Mouse (Mus musculus): Measurements from ENCODE around the gene Tgfbr1.
A peak's percentile ranks its signal among the peaks of the same experiment; 100 is the strongest.

The Tgfbr1 gene

DNA sequence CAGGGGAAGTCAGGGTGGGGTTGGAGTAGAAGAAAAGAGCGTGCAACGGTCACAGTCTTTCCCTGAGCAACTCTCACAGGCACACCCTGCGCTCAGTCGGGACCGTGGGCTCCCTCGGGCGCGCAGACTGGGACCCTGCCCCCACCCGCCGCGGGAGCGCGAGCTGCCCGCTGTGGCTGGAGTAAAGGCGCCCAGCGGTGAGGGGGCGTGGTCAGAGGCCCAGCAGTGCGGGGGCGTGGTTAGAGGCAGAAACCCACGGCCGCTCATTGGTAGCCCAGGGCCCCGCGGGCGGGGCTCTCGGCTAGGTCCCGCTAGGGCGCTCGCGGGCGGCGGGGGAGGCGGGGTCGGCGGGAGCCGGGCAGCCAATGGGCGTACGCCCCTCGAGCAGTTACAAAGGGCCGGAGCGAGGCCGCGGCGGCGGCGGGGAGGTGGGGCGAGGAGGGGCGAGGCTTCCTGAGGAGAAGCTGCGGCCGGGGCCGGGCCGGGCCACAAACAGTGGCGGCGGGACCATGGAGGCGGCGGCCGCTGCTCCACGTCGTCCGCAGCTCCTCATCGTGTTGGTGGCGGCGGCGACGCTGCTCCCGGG, at the start of gene Tgfbr1:
Gene Tgfbr1 (plus strand): TSS at position 420 of the 586 bp plus-strand sequence.
- peak; percentile 97 for DNase-seq (ENCODE audit: low spot score in 2 of 2)

DNA sequence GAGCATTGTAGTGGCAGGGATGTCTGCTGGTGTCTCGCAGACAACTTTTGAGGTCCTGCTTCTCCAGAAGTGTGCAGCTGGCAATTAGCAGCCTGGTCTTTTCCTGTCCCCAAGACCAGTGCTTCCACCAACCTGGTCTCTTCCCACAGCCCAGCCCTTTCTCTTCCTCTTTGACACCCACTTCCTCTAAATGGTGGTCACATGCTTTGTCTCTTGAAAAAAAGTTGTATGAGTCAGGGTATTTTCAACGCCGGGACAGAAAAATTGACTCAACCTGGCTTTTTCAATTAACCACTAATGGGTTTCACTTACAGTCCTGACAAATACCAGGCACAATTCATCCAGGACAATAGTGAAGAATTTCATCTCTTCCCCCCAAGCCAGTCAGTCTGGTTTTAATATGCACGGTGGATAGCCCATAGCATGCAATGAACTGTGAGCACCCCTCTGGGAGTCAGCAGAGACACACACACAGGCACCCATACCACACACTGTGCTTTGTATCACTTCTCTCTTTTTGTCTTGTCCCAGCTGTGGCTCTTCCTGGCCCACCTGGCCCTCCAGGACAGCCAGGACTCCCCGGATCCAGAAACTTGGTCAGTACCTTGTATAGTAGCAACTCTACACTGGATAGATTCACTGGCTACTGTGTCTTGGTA, 49.6 kb upstream of the Tgfbr1 start:
- DNase-seq (ENCODE audit: low spot score in 2 of 2) = no peak

DNA sequence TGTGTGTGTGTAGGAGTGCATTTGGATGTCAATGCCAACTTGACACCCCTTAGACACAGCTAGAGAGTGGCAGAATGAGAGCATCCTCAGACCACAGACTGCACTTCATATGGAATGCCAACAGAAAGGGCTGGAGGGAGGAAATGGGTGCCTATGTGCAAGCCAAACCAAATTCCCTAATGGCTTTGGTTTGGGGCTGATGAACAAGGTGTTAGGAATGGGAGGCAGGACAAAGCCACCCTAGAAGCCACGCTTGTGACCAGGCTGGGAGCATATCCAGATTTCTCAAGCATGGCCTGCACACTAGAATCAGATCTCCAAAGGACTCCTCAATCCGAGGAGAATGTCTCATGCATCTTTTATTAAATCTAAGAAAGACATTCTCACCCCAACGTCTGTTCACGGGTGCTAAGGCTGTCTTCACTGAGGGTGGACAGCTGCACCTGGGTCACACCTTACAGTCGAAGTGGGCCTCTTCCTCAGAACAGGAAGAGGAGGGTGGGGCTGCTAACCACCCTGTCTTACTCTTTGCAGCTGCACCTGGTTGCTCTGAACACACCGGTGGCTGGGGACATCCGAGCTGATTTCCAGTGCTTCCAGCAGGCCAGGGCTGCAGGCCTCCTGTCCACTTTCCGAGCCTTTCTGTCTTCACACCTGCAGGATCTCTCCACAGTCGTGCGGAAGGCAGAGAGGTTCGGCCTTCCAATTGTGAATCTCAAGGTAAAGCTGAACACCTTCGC, 43.0 kb upstream of the Tgfbr1 start:
- DNase-seq (ENCODE audit: low spot score in 2 of 2) = no peak

- no peak for DNase-seq (ENCODE audit: low spot score in 2 of 2)
Observed at GRCm38 (mm10) chr4:47310812-47311211, 42.2 kb upstream of the Tgfbr1 start.

- no peak for DNase-seq (ENCODE audit: low spot score in 2 of 2)
Observed at GRCm38 (mm10) chr4:47311467-47311866, 41.6 kb upstream of the Tgfbr1 start.

DNA sequence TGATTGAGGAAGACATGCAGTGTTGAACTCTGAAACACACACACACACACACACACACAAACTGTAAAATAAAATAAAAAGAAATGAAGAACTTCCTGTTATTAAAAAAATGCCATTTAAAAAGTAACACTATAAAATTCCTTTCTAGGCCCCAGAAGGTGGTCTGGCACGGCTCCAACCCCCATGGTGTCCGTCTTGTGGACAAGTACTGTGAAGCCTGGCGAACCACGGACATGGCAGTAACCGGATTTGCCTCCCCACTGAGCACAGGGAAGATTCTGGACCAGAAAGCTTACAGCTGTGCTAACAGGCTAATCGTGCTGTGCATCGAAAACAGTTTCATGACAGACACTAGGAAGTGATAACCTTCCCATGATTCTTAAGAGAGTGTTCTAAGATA, 41.1 kb upstream of the Tgfbr1 start:
- no peak for DNase-seq (ENCODE audit: low spot score in 2 of 2)

DNA sequence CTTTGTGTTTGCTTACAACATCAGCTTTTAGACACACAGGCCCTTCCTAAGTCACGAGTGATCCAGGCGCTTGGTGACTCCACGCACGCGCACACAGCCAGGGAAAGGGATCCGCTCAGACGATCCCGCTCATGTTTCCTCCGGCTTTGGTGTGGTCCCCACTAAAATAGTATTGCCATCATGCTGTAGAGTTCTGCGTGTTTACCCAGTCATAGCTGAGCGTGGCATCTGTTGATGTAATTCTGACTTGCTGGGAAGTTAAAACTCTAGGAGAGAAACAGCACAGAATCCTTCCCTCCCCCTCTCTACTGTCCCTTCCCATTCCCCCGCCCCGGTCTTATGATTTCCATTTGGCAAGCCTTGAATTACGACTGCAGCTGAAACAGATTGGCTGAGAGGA, 40.3 kb upstream of the Tgfbr1 start:
- DNase-seq (ENCODE audit: low spot score in 2 of 2) = no peak

GRCm38 (mm10) chr4:47313710-47314410, 39.2 kb upstream of the Tgfbr1 start:
- no peak for DNase-seq (ENCODE audit: low spot score in 2 of 2)

DNA sequence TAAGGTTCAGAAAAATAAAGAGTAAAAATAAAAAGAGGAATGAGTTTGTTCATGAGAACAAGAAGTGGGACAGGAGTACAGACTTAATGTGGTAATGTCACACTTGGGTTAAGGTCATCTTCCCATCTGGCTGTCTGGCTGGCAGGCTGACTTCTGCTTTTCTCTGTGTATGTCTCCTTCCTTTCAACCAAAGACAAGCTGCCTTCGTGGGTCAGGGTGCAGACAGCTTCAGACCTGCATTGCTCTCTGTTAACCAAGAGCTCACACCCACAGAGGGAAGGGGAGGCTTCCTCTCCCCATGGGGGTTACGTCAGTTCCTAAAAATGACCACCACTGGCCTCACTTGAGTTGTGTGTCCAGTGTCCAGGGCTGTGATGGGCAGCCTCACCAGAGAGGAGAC, 37.6 kb upstream of the Tgfbr1 start:
- DNase-seq (ENCODE audit: low spot score in 2 of 2) = no peak

DNA sequence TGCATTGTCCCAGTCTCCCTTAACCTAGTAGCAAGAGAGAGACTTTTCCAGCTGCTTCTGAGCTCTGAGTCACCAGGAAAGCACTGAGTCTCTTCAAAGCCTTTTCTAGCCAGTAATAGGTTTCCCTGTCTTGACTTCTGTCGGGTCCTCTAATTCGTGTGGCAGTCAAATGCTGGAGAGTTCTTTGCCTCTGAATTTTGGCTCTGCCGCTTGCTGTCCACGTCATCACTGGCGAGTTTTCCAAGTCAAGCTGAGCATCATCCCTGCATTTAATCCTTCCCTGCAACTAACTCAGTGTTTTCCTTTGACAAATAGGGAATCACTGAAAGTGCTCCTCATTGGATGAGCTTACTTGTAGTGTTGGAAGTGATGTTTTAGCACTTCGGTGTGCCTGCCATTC, 36.6 kb upstream of the Tgfbr1 start:
- DNase-seq (ENCODE audit: low spot score in 2 of 2) = no peak

DNA sequence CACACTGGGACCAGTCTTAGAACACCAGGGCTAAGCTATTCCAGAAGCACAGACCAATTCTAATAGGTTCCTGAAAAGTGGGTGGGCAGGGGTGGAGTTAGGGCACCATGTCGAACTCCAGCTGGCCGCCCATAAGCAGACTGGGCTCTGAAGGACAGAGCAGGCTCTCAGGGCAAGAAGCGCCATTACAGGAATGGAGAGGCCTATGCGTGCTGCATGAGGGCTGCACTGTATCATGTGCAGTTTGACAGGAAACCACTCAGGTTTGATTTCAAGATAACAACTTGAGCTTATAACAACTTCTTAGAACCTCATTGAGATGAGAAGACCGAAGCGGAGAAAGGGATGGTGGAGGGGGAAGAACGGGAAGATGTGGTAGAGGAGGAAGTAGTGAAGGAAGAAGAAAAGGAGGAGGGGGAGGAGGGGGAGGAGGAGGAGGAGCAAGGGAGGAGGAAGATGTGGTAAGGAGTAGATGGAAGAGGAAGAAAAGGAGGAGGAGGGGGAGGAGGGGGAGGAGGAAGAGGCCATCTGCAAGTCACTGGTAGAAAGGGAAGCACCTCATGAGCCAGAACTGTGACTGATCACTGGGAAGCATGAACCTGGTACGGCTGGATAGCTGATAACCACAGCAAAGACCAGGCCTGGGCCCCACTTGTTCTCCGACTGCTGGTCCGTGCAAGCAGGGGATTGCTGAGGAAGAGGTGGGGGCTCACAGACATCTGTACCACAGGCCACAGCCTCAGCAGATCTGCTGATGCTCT, 33.3 kb upstream of the Tgfbr1 start:
- DNase-seq (ENCODE audit: low spot score in 2 of 2) = no peak

- no peak for DNase-seq (ENCODE audit: low spot score in 2 of 2)
Observed at GRCm38 (mm10) chr4:47322315-47322714, 30.7 kb upstream of the Tgfbr1 start.

DNA sequence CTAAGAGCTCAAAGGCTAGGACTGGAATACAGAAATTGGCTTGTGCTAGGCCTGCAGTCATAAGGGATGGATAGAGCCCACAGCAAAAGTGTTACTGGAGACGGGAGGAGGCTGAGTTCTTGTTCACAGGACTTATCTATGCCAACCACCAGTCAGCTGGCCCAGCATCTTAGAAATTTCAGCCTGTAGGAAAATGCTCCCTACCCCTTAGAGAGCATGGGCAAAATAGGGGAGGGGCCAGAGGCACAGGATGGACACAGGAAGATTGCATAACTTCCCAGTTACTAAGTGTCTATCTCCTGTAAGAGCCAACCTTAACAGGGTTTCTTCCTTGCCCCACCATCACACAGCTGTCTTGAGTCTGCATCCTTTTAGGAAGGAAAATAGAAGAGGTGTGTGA, 28.8 kb upstream of the Tgfbr1 start:
- DNase-seq (ENCODE audit: low spot score in 2 of 2) = no peak

- no peak for DNase-seq (ENCODE audit: low spot score in 2 of 2)
Observed at GRCm38 (mm10) chr4:47327782-47328181, 25.2 kb upstream of the Tgfbr1 start.

GRCm38 (mm10) chr4:47329285-47329684, 23.7 kb upstream of the Tgfbr1 start:
- DNase-seq (ENCODE audit: low spot score in 2 of 2) = no peak

GRCm38 (mm10) chr4:47330378-47331052, 22.5 kb upstream of the Tgfbr1 start:
- DNase-seq (ENCODE audit: low spot score in 2 of 2) = no peak

- no peak for DNase-seq (ENCODE audit: low spot score in 2 of 2)
Observed at GRCm38 (mm10) chr4:47332812-47333343, 20.1 kb upstream of the Tgfbr1 start.

- DNase-seq (ENCODE audit: low spot score in 2 of 2) = no peak
Observed at GRCm38 (mm10) chr4:47333541-47333940, 19.5 kb upstream of the Tgfbr1 start.

GRCm38 (mm10) chr4:47336941-47337600, 16.0 kb upstream of the Tgfbr1 start:
- no peak for DNase-seq (ENCODE audit: low spot score in 2 of 2)

- no peak for DNase-seq (ENCODE audit: low spot score in 2 of 2)
Observed at GRCm38 (mm10) chr4:47342632-47343031, 10.4 kb upstream of the Tgfbr1 start.
